Mouse (Mus musculus) MEL (cell line): ENCODE measurements around the gene Nr2c1. TPM values are rescaled to one million over a fixed set of nuclear protein-coding genes. Genes with fewer than 3 reads are reported as not detected.

ENCODE experiments used
- DNase-seq: peaks from one replicate; pipeline ENCODE4 v3.0.0; 2011; ENCODE audit warnings: low read depth, low spot score
- H3K27ac ChIP-seq: 2 replicates; pipeline ENCODE4 v1.5.1; 2012; ENCODE audit warnings: low read depth, mild to moderate bottlenecking, control low read depth, low read length, moderate library complexity; ENCODE audit not compliant: control insufficient read depth
- H3K27me3 ChIP-seq, 2 experiments: fragments of 150-350 bp in 1 of 2; sonication (generic) in 1 of 2; 2 replicates each; pipeline ENCODE4 v1.6.1; 2012; ENCODE audit warnings: low read length in 2 of 2, mild to moderate bottlenecking in 2 of 2, improper control_type of control experiment in 1 of 2, moderate library complexity in 1 of 2; ENCODE audit not compliant: insufficient read depth in 2 of 2, control insufficient read depth in 1 of 2
- H3K36me3 ChIP-seq, 2 experiments: 2 replicates each; pipeline ENCODE4 v1.6.1; 2012 to 2014; ENCODE audit warnings: low read length in 2 of 2, improper control_type of control experiment in 1 of 2, inconsistent platforms in 1 of 2, mild to moderate bottlenecking in 1 of 2; ENCODE audit not compliant: insufficient read depth in 2 of 2, control insufficient read depth in 1 of 2
- H3K4me1 ChIP-seq, 2 experiments: fragments of 150-350 bp in 1 of 2; sonication (generic) in 1 of 2; 2 replicates each; pipeline ENCODE4 v1.6.1; 2012; ENCODE audit warnings: low read length in 2 of 2, improper control_type of control experiment in 1 of 2, mild to moderate bottlenecking in 1 of 2; ENCODE audit not compliant: insufficient read depth in 2 of 2, control insufficient read depth in 1 of 2
- H3K4me3 ChIP-seq, 2 experiments: fragments of 150-350 bp in 1 of 2; sonication (generic) in 1 of 2; 2 replicates each; pipeline ENCODE4 v1.5.1; 2012; ENCODE audit warnings: low read depth in 2 of 2, low read length in 2 of 2, mild to moderate bottlenecking in 2 of 2, moderate library complexity in 2 of 2, control low read depth in 1 of 2, improper control_type of control experiment in 1 of 2; ENCODE audit not compliant: control insufficient read depth in 1 of 2, insufficient read depth in 1 of 2
- H3K79me2 ChIP-seq: 2 replicates; pipeline ENCODE4 v1.6.1; 2012; ENCODE audit warnings: mild to moderate bottlenecking, low read length, moderate library complexity; ENCODE audit not compliant: control insufficient read depth, poor library complexity, insufficient read depth
- H3K9ac ChIP-seq: 2 replicates; pipeline ENCODE4 v1.6.1; 2012; ENCODE audit warnings: low read depth, mild to moderate bottlenecking, control low read depth, low read length, moderate library complexity; ENCODE audit not compliant: control insufficient read depth, poor library complexity, severe bottlenecking
- H3K9me3 ChIP-seq: fragments of 150-350 bp; sonication (generic); replicated peaks from 2 replicates; pipeline ENCODE4 v1.6.1; 2012; ENCODE audit warnings: mild to moderate bottlenecking, low read length, improper control_type of control experiment, moderate library complexity; ENCODE audit not compliant: insufficient read depth
- BHLHE40 ChIP-seq: IDR thresholded peaks from 2 replicates; pipeline ENCODE4 v1.6.1; 2012; ENCODE audit warnings: low read depth, mild to moderate bottlenecking, inconsistent platforms, low read length, improper control_type of control experiment, borderline replicate concordance
- CHD1 ChIP-seq: IDR thresholded peaks from 2 replicates; pipeline ENCODE4 v1.6.1; 2012; ENCODE audit warnings: low read depth, mild to moderate bottlenecking, inconsistent platforms, low read length, improper control_type of control experiment
- CTCF ChIP-seq, 3 experiments: IDR thresholded peaks in 2 of 3; conservative IDR thresholded peaks in 1 of 3; 2 replicates each; pipeline ENCODE4 v1.5.1; 2011 to 2012; ENCODE audit warnings: low read length in 3 of 3, low read depth in 2 of 3, mild to moderate bottlenecking in 2 of 3, improper control_type of control experiment in 1 of 3, inconsistent platforms in 1 of 3, mixed read lengths in 1 of 3, moderate library complexity in 1 of 3; ENCODE audit not compliant: control insufficient read depth in 1 of 3, insufficient read depth in 1 of 3, poor library complexity in 1 of 3, severe bottlenecking in 1 of 3
- E2F4 ChIP-seq: IDR thresholded peaks from 2 replicates; pipeline ENCODE4 v1.6.1; 2011; ENCODE audit warnings: low read depth, low read length, improper control_type of control experiment, borderline replicate concordance
- ELF1 ChIP-seq: IDR thresholded peaks from 2 replicates; pipeline ENCODE4 v1.6.1; 2014; ENCODE audit warnings: low read depth, mild to moderate bottlenecking, inconsistent platforms, low read length, improper control_type of control experiment, moderate library complexity
- ETS1 ChIP-seq: IDR thresholded peaks from 2 replicates; pipeline ENCODE4 v1.6.1; 2012; ENCODE audit warnings: low read depth, mild to moderate bottlenecking, inconsistent platforms, low read length, improper control_type of control experiment, moderate library complexity
- GATA1 ChIP-seq: IDR thresholded peaks from 2 replicates; pipeline ENCODE4 v1.6.1; 2011; ENCODE audit warnings: low read depth, low read length, improper control_type of control experiment
- JUND ChIP-seq: IDR thresholded peaks from 2 replicates; pipeline ENCODE4 v1.6.1; 2011; ENCODE audit warnings: low read depth, mild to moderate bottlenecking, improper control_type of control experiment, low read length
- MAFK ChIP-seq: IDR thresholded peaks from 2 replicates; pipeline ENCODE4 v1.6.1; 2011; ENCODE audit warnings: low read depth, mild to moderate bottlenecking, low read length, improper control_type of control experiment, borderline replicate concordance
- MAX ChIP-seq: IDR thresholded peaks from 2 replicates; pipeline ENCODE4 v1.6.1; 2011; ENCODE audit warnings: low read length, improper control_type of control experiment
- MEF2A ChIP-seq: IDR thresholded peaks from 2 replicates; pipeline ENCODE4 v1.6.1; 2014; ENCODE audit warnings: low read depth, mild to moderate bottlenecking, inconsistent platforms, low read length, improper control_type of control experiment; ENCODE audit not compliant: poor library complexity, insufficient replicate concordance, severe bottlenecking; ENCODE audit errors: extremely low read depth
- MYC ChIP-seq: IDR thresholded peaks from 2 replicates; pipeline ENCODE4 v1.6.1; 2011; ENCODE audit warnings: low read depth, mild to moderate bottlenecking, low read length, improper control_type of control experiment, moderate library complexity
- NELFE ChIP-seq: IDR thresholded peaks from 2 replicates; pipeline ENCODE4 v1.6.1; 2011; ENCODE audit warnings: low read depth, low read length, improper control_type of control experiment
- NRF1 ChIP-seq: IDR thresholded peaks from 2 replicates; pipeline ENCODE4 v1.6.1; 2014; ENCODE audit warnings: low read depth, mild to moderate bottlenecking, inconsistent platforms, low read length, improper control_type of control experiment, moderate library complexity; ENCODE audit not compliant: poor library complexity, insufficient read depth, severe bottlenecking
- POLR2AphosphoS2 ChIP-seq: IDR thresholded peaks from 2 replicates; pipeline ENCODE4 v1.6.1; 2011; ENCODE audit warnings: low read length, improper control_type of control experiment
- POLR2AphosphoS5 ChIP-seq: IDR thresholded peaks from 2 replicates; pipeline ENCODE4 v1.6.1; 2012; ENCODE audit warnings: low read depth, borderline replicate concordance, mild to moderate bottlenecking, inconsistent platforms, low read length, moderate library complexity, mixed read lengths
- RCOR1 ChIP-seq: IDR thresholded peaks from 2 replicates; pipeline ENCODE4 v1.6.1; 2012; ENCODE audit warnings: low read depth, mild to moderate bottlenecking, inconsistent platforms, low read length, improper control_type of control experiment
- SIN3A ChIP-seq: IDR thresholded peaks from 2 replicates; pipeline ENCODE4 v1.6.1; 2012; ENCODE audit warnings: low read length, improper control_type of control experiment, inconsistent platforms
- TAL1 ChIP-seq: IDR thresholded peaks from 2 replicates; pipeline ENCODE4 v1.6.1; 2012; ENCODE audit warnings: mild to moderate bottlenecking, inconsistent platforms, low read length, moderate library complexity, mixed read lengths
- TBP ChIP-seq: IDR thresholded peaks from 2 replicates; pipeline ENCODE4 v1.8.0; 2011; ENCODE audit warnings: low read depth, low read length, improper control_type of control experiment
- UBTF ChIP-seq: IDR thresholded peaks from 2 replicates; pipeline ENCODE4 v1.6.1; 2012; ENCODE audit warnings: low read depth, mild to moderate bottlenecking, inconsistent platforms, low read length, improper control_type of control experiment, moderate library complexity, borderline replicate concordance; ENCODE audit not compliant: insufficient read depth
- USF1 ChIP-seq: IDR thresholded peaks from 2 replicates; pipeline ENCODE4 v1.6.1; 2014; ENCODE audit warnings: low read depth, mild to moderate bottlenecking, inconsistent platforms, low read length, improper control_type of control experiment, moderate library complexity
- USF2 ChIP-seq, 2 experiments: IDR thresholded peaks; 2 replicates each; pipeline ENCODE4 v1.6.1; 2011 to 2012; ENCODE audit warnings: improper control_type of control experiment in 2 of 2, low read length in 2 of 2, borderline replicate concordance in 1 of 2, inconsistent platforms in 1 of 2, low read depth in 1 of 2, mild to moderate bottlenecking in 1 of 2; ENCODE audit not compliant: insufficient read depth in 1 of 2
- ZKSCAN1 ChIP-seq: IDR thresholded peaks from 2 replicates; pipeline ENCODE4 v1.6.1; 2012; ENCODE audit warnings: low read depth, mild to moderate bottlenecking, inconsistent platforms, low read length, improper control_type of control experiment, moderate library complexity
- ZMIZ1 ChIP-seq: IDR thresholded peaks from 2 replicates; pipeline ENCODE4 v1.6.1; 2012; ENCODE audit warnings: low read depth, mild to moderate bottlenecking, inconsistent platforms, low read length, improper control_type of control experiment, moderate library complexity
- polyA plus RNA-seq, 2 experiments: library from polyadenylated mRNA; stranded (reverse) in 1 of 2; unstranded in 1 of 2; fragments of >175 nt in 1 of 2; fragments of >200 nt in 1 of 2; gene quantifications; 2 replicates each; pipeline versions ENCODE4 v1.2.1 to v1.2.4; 2012; ENCODE audit warnings: low replicate concordance in 2 of 2, low read depth in 1 of 2; ENCODE audit not compliant: insufficient read length in 2 of 2, insufficient read depth in 1 of 2, missing spikeins in 1 of 2
- total RNA-seq: library from RNA; depleted of rRNA; stranded (reverse); fragments of 300-350 nt; gene quantifications from 2 replicates; pipeline ENCODE4 v1.2.3, GENCODE M21; 2012

Nr2c1 gene
- total and polyA plus RNA-seq, 3 experiments = 3.3 to 5.7 TPM; not detected in 1

- no peak overlapping the region for H3K4me3 ChIP-seq
- H3K27me3 ChIP-seq = no peaks in the 10 kb centered on the region
- no peak overlapping the region for H3K27ac ChIP-seq
- no peak overlapping the region for H3K9ac ChIP-seq
- no peak for DNase-seq
- H3K4me1 ChIP-seq = no peaks in the 10 kb centered on the region
- H3K36me3 ChIP-seq = peaks cover 0 to 3% of the 10 kb centered on the region in 2 experiments; a peak in 2 of 4 replicates
- TF ChIP-seq POLR2AphosphoS2 (no peak), MAX (no peak), ZMIZ1 (no peak), USF2 (IDR thresholded peaks at IDR 0.05; ENCODE audit: borderline replicate concordance in 1 of 2, insufficient read depth in 1 of 2, low read depth in 1 of 2, low read length in 2 of 2) (no peak), ETS1 (no peak), POLR2AphosphoS5 (no peak), SIN3A (no peak), MEF2A (no peak), TAL1 (no peak), NELFE (no peak), ZKSCAN1 (no peak), USF1 (no peak)
- TF ChIP-seq, all 39 proteins: peak for 0
- no peaks in the 10 kb centered on the region for H3K9me3 ChIP-seq
- H3K79me2 ChIP-seq = no peaks in the 10 kb centered on the region
Measured at GRCm38 (mm10) chr10:94172706-94173105, 24.9 kb downstream of the Nr2c1 start.

GRCm38 (mm10) chr10:94174652-94175051 is 26.8 kb downstream of the Nr2c1 start:
- H3K27me3 ChIP-seq = no peaks in the 10 kb centered on the region
- H3K36me3 ChIP-seq = peaks cover 0 to 2% of the 10 kb centered on the region in 2 experiments; a peak in 2 of 4 replicates
- no peak overlapping the region for H3K4me3 ChIP-seq
- no peak overlapping the region for H3K9ac ChIP-seq
- H3K27ac ChIP-seq = no peak overlapping the region
- H3K4me1 ChIP-seq = no peaks in the 10 kb centered on the region
- TF ChIP-seq NELFE = no peak
- H3K79me2 ChIP-seq = no peaks in the 10 kb centered on the region
- no peak for DNase-seq
- H3K9me3 ChIP-seq = no peaks in the 10 kb centered on the region

GRCm38 (mm10) chr10:94183199-94183598 is 35.4 kb downstream of the Nr2c1 start:
- H3K9ac ChIP-seq = no peak overlapping the region
- H3K79me2 ChIP-seq = no peaks in the 10 kb centered on the region
- DNase-seq = no peak
- H3K27ac ChIP-seq = no peak overlapping the region
- H3K9me3 ChIP-seq = no peaks in the 10 kb centered on the region
- H3K36me3 ChIP-seq = peaks cover 0 to 2% of the 10 kb centered on the region in 2 experiments; a peak in 1 of 4 replicates
- H3K27me3 ChIP-seq = no peaks in the 10 kb centered on the region
- H3K4me1 ChIP-seq = no peaks in the 10 kb centered on the region
- no peak overlapping the region for H3K4me3 ChIP-seq
- TF ChIP-seq CTCF (IDR thresholded peaks at IDR 0.05 in 2 of 3, conservative IDR thresholded peaks at IDR 0.05 in 1 of 3; ENCODE audit: control insufficient read depth in 1 of 3, insufficient read depth in 1 of 3, low read depth in 2 of 3, low read length in 3 of 3, poor library complexity in 1 of 3, severe bottlenecking in 1 of 3) = no peak
- no peak for TF ChIP-seq JUND
- no peak for TF ChIP-seq NELFE
- TF ChIP-seq NRF1 = no peak
- no peak for TF ChIP-seq MEF2A
- TF ChIP-seq ELF1 = no peak
- TF ChIP-seq RCOR1 = no peak
- TF ChIP-seq TBP = no peak
- no peak for TF ChIP-seq MAFK
- TF ChIP-seq POLR2AphosphoS2 = no peak
- TF ChIP-seq GATA1 = no peak
- no peak for TF ChIP-seq BHLHE40
- TF ChIP-seq MAX = no peak
- TF ChIP-seq CHD1 = no peak
- TF ChIP-seq E2F4 = no peak
- no peak for TF ChIP-seq MYC
- TF ChIP-seq ZMIZ1 = no peak
- TF ChIP-seq UBTF = no peak
- TF ChIP-seq ZKSCAN1 = no peak
